Mouse (Mus musculus) E14TG2a.4 (cell line): ENCODE data around the gene Plscr3.

ENCODE experiments used
- CTCF ChIP-seq: conservative IDR thresholded peaks from 2 replicates; pipeline ENCODE4 v1.5.1; 2014; ENCODE audit warnings: low read length
- NANOG ChIP-seq: IDR thresholded peaks from 2 replicates; pipeline ENCODE4 v1.6.1; 2014; ENCODE audit warnings: borderline replicate concordance, low read length, mixed read lengths
- POU5F1 ChIP-seq: IDR thresholded peaks from 2 replicates; pipeline ENCODE4 v1.6.1; 2014; ENCODE audit warnings: low read length, borderline replicate concordance

GRCm38 (mm10) chr11:69853994-69854393 is 7.8 kb downstream of the Plscr3 start:
- no peak for TF ChIP-seq CTCF
- TF ChIP-seq POU5F1, result no peak
- no peak for TF ChIP-seq NANOG
